Mouse (Mus musculus) olfactory bulb, adult 2 months (tissue): ENCODE results near the gene Selenoh.

ENCODE experiments used
- CTCF ChIP-seq: fragments of 200-500 bp; IDR thresholded peaks from 2 replicates; pipeline ENCODE4 v1.5.1; 2012; ENCODE audit warnings: low read depth, mild to moderate bottlenecking, low read length, moderate library complexity; ENCODE audit not compliant: insufficient read depth
- POLR2A ChIP-seq: fragments of 200-500 bp; IDR thresholded peaks from 2 replicates; pipeline ENCODE4 v1.6.1; 2012; ENCODE audit warnings: mild to moderate bottlenecking, low read depth, low read length, moderate library complexity; ENCODE audit not compliant: insufficient read depth

DNA sequence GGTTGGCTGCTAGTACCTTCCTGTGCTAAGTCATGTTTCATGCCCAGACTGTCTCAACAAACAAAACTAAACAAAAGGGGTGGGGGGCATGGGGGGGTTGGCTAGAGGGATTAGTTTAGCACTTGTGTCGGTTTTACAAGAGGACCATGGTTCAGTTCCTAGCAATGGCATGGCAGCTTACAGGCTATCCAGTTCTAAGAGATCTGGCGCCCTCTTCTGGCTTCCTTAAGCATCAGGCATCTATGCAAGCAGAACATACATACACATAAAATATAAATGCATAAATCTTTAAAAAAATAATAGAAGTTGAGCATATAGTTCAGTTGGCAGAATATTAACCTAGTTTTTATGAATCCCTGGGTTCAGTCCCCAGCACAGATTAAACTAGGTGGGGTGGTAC lies 7.7 kb downstream of the Selenoh start:
- TF ChIP-seq CTCF (no peak), POLR2A (no peak)
